Mouse (Mus musculus): Measurements from ENCODE around the gene Exoc6b.
"Not testable (repeated sequence)": the region's sequence is repeated elsewhere in the genome, so short reads cannot be mapped to it uniquely, and the experiment has no call there.

The Exoc6b gene

GRCm38 (mm10) chr6:84617051-84617450 is 452.3 kb downstream of the Exoc6b start:
- DNase-seq: no peak

GRCm38 (mm10) chr6:84616586-84616985 is 452.7 kb downstream of the Exoc6b start:
- DNase-seq: no peak

GRCm38 (mm10) chr6:84613561-84613960 is 455.8 kb downstream of the Exoc6b start:
- DNase-seq: no peak

DNA sequence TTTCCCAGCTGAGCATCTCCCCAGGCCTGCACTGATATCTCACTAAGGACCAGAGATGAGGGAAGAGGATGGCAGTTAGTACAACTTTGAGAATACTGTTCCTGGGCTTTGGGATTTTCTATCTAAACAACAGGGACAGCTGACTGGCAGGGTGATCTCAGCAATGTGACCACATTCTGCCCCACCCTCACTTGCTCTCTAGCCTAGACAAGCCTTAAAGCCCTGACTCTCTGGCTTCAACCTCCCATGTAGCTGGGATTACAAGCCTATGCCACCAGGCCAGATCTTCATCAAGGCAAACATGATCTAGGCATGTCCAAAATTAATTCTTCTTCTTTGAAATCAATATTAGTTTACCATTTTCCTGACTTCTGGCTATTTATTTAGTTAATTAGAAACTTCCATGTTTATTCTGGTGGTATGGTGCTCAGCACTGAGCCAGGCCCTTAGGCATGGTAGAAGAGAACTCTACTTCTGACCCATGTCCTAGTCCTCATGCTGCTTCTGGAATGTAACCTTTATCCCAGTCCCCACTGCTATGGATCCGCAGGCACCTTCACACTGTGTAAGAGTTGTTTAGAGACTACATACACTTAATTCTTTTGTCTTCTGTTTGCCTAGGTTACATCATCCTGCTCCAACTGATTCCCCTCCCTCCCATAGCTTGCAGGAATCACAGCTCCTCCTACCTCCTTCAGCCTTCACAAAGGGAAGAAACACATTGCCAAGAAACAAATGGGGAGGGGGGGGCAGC is 468.0 kb downstream of the Exoc6b start:
- no peak for DNase-seq

DNA sequence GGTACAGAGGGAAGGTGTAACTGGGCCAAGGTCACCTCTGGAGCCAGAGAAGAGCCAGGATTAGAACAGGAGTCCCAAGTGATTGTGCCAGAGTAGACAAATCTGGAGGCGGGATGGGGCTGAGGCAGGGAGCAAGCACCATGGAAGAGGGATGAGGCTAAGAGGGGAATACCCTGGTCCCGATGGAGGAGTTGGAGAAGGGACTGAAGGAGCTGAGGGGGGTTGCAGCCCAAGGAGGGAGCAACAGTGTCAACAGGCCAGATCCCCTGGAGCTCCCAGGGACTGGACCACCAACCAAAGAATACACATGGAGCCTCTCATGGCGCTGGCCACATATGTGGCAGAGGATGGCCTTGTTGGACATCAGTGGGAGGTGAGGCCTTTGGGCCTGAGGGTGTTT is 470.0 kb downstream of the Exoc6b start:
- DNase-seq: not testable (repeated sequence)

GRCm38 (mm10) chr6:84598725-84599124 is 470.6 kb downstream of the Exoc6b start:
- DNase-seq: no peak

DNA sequence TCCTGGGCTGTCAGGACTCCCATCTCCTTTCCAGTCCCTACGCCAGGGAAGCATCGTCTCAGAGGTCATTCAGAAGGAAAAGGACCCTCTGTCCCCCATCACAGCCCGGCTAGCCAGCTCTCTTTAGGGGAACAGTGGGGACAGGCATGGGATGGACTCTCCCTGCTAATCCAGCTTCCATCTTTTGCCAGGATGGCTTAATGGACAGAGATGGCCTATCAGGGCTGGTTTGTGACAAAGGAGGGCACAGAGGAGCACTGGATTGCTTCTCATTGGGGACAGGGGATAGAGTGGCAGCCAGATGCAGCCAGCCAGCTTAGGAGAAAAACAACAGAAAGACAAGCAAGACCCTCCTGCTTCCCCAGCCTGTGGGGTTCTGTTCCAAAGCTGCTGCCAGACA is 474.7 kb downstream of the Exoc6b start:
- no peak for DNase-seq

GRCm38 (mm10) chr6:84593693-84594092 is 475.6 kb downstream of the Exoc6b start, which contains the start of gene Cyp26b1:
Cyp26b1 (minus strand) TSS chr6:84593908.
- DNase-seq: no peak

- DNase-seq: peak; percentile 65
Measured at GRCm38 (mm10) chr6:84590961-84591745, 478.2 kb downstream of the Exoc6b start.

DNA sequence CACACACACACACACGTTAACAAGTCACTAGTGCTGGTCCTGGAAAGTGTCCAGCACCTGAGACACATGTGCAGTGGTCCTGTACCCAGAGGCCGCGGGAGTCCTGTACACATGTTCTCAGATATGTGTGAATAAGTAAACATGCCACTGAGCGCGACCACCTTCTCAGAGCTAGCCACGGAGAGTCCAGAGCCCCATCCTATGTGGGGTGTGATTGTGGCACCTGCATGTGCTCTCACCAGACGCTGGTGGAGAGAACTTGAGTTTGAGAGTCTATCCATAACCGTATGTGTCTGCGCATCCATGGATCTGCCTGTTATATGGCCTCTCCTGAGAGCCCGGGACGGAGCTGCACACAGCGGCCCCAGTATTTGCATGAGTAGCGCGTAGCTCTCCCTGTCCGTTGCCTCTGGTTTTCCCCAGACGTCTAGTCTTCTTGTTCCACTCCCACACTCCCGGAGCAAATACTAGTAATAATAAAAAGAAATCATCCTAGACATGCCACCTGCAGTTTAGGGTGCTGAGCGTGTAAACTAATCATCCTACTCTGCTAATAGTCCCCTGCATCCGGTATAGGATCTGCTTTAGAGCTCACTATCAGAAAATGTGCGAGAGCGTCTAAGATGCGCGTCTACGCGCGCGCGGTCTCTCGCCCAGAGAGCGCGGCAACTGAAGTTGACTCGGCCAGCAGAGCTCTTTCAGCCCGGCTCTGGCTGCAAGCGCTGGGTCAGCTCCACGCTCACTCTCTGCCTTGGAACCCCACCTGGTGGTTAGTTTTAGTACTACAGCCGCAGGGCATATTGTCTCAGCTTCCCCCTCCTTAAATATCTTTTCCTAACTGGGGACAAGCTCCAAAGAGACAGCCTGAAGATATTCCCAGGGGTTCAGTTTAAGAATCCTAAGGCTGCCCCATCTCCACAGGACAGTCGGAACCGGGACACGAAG is 479.3 kb downstream of the Exoc6b start:
- peak; percentile 68 for DNase-seq

DNA sequence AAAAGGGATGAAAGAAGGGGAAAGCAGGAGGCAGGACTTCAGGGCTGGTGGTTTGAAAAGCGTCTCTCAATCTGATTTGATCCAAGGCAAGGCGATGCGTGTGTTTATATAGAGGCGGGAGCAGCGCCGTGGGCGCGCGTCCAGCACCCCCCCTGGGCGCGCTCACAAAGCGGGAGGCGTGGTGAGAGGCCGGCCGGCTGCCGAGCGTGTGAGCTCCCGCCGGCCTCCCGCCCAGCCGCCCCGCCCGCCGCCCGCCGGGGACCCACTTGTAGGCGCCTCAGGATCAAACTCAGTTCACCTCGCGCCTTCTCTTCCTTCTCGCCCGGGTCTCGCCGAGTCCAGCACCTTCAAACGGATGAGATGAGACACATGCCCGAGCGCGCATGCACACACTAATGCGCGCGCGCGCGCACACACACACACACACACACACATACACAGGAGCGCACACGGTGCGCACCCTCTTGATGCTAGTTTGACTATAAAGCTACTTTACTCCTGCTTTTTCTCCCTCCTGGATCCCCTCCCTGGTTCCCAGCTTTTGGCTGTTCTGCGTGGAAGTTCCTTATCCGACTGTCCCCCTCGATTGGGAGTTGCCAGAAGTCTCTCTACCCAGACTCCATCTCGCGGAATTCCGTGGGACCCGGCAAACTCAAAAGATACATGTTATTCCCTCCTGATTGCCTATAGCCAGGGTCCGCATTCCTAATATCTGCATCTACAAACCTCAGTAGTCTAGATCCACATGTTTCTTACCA is 480.2 kb downstream of the Exoc6b start:
- peak; percentile 24 for DNase-seq

DNA sequence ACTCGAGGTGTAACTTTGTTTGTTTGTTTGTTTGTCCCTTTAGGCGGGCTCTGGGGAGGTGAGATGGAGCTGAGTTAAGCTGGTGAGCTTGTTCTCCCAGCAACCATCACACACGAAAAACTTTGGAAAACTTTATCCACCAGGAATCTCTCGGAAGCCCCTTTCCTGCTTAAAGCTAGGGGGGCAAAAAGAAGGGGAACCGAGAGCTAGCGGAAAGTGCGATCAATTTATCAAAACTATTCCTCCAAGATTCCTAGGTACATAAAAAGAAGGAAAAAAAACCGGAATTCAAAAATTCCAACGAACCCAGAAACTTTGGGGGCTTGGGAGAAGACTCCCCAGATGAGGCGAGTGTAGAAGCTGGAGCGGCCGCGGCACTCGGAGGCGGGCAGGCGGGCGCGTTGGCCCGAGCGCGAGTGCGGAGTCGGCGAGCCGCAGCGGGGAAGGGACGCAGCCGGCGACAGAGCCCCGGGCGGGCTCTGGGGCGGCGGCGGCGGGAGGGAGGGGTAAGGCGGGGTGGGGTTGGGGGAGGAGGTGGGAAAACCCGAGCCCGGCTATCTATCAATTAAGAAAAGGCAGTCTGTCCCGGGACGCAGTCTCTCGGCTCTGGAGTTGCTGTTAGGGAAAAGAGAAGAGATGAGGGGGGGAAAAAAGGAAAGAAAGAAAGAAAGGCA is 481.0 kb downstream of the Exoc6b start:
- DNase-seq: peak; percentile 1

- DNase-seq: peak; percentile 4
Measured at GRCm38 (mm10) chr6:84587471-84588101, 481.7 kb downstream of the Exoc6b start.

- no peak for DNase-seq
Measured at GRCm38 (mm10) chr6:84586551-84587200, 482.6 kb downstream of the Exoc6b start.

GRCm38 (mm10) chr6:84585686-84586300 is 483.5 kb downstream of the Exoc6b start:
- DNase-seq: no peak

DNA sequence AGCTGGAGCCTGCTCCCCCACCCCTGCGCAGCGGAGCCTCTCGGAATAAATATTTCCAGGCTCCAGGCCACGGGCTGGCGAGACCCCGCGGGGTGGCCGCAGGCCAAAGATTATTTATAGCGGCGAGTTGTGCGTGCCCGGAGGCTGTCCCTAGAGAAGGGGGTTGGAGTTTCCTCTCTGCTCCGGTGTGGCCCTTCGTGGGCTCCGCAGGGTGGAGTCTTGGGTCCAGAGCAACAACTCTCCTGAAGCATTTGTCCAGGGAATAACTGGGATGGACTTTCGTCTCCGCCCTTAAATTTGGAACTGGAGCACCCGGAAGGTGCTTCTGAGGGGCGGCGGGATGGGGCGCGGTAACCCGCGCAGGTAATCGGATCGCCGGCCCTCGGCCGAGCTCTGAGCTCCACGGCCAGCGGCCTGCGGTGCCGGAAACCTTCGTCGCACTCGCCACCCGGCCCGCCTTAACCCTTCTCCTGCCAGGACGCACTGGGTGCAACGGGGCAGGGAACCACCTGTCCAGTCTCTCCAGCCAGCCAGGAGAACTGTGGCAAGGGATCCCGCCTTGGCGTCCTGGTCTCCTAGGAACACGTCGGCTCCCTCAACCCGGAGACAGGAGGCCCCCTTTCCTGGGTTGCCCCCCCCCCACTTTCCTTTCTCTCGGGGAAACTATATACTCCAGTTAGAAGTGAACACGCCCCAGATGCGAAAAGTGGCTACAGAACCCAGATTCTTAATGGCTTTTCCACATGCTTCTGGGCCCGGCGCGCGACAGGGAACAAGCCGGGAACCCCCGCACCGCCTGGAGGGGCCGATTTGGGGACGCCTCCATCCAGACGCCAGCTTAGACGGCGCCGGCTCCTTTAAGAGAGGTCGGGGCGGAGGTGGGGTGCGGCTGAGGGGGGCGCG is 484.3 kb downstream of the Exoc6b start:
- no peak for DNase-seq

- DNase-seq: no peak
Measured at GRCm38 (mm10) chr6:84583841-84584782, 485.2 kb downstream of the Exoc6b start.

DNA sequence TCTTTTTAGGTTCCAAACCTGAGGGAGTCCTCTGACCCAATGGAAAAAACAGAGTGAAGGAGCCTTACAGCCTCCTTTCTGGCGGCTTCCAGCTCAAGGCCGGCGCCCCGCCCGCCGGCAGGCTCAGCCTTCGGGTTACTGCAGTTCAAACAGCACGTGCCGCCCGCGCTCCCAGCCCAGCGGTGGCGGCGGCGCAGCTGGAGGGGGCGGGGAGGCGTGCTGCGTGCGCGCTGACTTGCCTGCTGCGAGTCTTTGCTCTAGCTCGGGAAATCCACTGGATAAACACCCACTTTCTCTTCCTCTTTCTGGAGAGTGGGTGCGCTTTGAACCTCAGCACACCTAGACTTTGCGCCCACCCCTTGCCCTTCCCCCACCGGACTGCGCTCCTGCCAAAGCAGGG is 485.9 kb downstream of the Exoc6b start:
- DNase-seq: peak; percentile 68
